Mouse (Mus musculus): ENCODE results near the gene Foxa1.

DNA sequence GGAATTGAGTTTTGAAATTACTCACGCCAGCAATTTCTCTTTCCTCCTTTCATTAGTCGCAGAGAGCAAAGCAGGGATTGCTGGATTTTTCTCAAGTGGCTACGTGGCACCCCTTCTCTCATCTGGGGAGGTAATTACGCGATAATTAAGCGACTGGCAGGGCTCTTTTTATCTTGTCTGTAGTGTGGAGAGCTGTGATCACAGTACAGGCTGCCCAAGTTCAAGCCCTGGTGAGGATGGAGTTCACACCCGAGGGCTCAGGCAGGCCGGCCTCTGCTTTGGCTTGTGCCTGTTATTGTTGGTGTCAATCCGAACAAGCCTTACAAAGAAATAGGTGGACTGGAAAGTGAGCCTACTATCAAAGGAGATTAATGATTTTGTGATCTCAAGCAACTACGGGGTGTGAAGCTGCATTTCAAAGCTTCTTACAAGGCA is 7.1 kb downstream of the Foxa1 start:
- TF ChIP-seq EP300 (optimal IDR thresholded peaks at IDR 0.05) (no peak), CTCF (IDR thresholded peaks at IDR 0.05; ENCODE audit: low read depth) (no peak)

Measured in stomach, postnatal 0 days (tissue).